Mouse (Mus musculus) myocyte (in vitro differentiated cells): ENCODE measurements around the gene Arvcf.

ENCODE experiments used
- MYOD1 ChIP-seq, 3 experiments: IDR thresholded peaks; one replicate each; pipeline ENCODE4 v1.6.1; 2011; ENCODE audit warnings: control low read depth in 2 of 3, low read depth in 2 of 3, mild to moderate bottlenecking in 2 of 3, moderate library complexity in 1 of 3; ENCODE audit not compliant: insufficient read length in 2 of 3, control insufficient read depth in 1 of 3
- POLR2A ChIP-seq: IDR thresholded peaks from one replicate; pipeline ENCODE4 v1.6.1; 2011; ENCODE audit warnings: low read depth, mild to moderate bottlenecking, control low read depth, moderate library complexity; ENCODE audit not compliant: insufficient read length
- POLR2AphosphoS2 ChIP-seq: IDR thresholded peaks from one replicate; pipeline ENCODE4 v1.6.1; 2011; ENCODE audit warnings: low read depth, control low read depth; ENCODE audit not compliant: insufficient read length
- USF1 ChIP-seq: IDR thresholded peaks from one replicate; pipeline ENCODE4 v1.6.1; 2011; ENCODE audit warnings: low read depth, mild to moderate bottlenecking, control low read depth, moderate library complexity

GRCm38 (mm10) chr16:18395620-18396036, 47.6 kb downstream of the Arvcf start:
- TF ChIP-seq POLR2A (no peak), USF1 (no peak), POLR2AphosphoS2 (no peak), MYOD1 (IDR thresholded peaks at IDR 0.05; ENCODE audit: control insufficient read depth in 1 of 3, insufficient read length in 2 of 3, low read depth in 2 of 3) (no peak)
